Mouse (Mus musculus): ENCODE measurements around the gene Gpx4.

The Gpx4 gene

DNA sequence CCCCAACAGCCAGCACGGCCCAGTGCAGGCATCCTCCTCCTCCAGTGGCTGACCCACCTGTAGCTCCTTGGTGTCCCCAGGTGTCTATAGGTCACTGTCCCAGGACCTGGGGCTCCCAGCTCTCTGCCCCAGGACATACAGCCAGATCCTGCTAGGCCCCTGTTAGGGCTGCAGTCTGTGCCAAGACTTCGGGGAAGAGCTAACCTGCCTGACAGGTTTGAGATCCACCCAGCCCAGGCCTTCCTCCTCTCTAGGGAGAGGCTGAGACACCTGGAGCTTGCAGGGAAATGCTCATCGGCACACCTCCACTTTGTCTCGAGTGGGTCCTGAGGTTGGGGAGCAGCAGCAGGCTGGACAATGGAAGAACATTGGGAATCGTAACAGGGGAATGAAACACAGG is 59.0 kb downstream of the Gpx4 start:
- DNase-seq (ENCODE audit: low read depth): no peak
